Mouse (Mus musculus) liver, embryonic 12.5 days (tissue): ENCODE results near the gene Gm36028. TPM values are rescaled to one million over a fixed set of nuclear protein-coding genes. Genes with fewer than 3 reads are reported as not detected.
A peak's percentile ranks its signal among the peaks of the same experiment; 100 is the strongest.

Experiments
- ATAC-seq: fragments of 200-750 bp; cut with Nextera tagmentation; 2 replicates; pipeline ENCODE4 v1.8.0; 2017; ENCODE audit warnings: moderate number of reproducible peaks, mild to moderate bottlenecking, moderate library complexity
- H3K27ac ChIP-seq: fragments of 300-500 bp; sonication (generic); 2 replicates; pipeline ENCODE4 v1.5.1; 2016; ENCODE audit warnings: mild to moderate bottlenecking
- H3K27me3 ChIP-seq: fragments of 300-500 bp; sonication (generic); replicated peaks from 2 replicates; pipeline ENCODE4 v1.6.1; 2016; ENCODE audit warnings: mild to moderate bottlenecking, moderate library complexity
- H3K36me3 ChIP-seq: fragments of 300-500 bp; sonication (generic); 2 replicates; pipeline ENCODE4 v1.6.1; 2016; ENCODE audit warnings: mild to moderate bottlenecking, moderate library complexity
- H3K4me1 ChIP-seq: fragments of 300-500 bp; sonication (generic); 2 replicates; pipeline ENCODE4 v1.6.1; 2016
- H3K4me2 ChIP-seq: fragments of 300-500 bp; sonication (generic); 2 replicates; pipeline ENCODE4 v1.6.1; 2016; ENCODE audit warnings: mild to moderate bottlenecking, moderate library complexity
- H3K4me3 ChIP-seq: fragments of 300-500 bp; sonication (generic); 2 replicates; pipeline ENCODE4 v1.5.1; 2016; ENCODE audit warnings: mild to moderate bottlenecking, moderate library complexity
- H3K9ac ChIP-seq: fragments of 300-500 bp; sonication (generic); 2 replicates; pipeline ENCODE4 v1.6.1; 2016; ENCODE audit warnings: mild to moderate bottlenecking, moderate library complexity
- H3K9me3 ChIP-seq: fragments of 300-500 bp; sonication (generic); replicated peaks from 2 replicates; pipeline ENCODE4 v1.6.1; 2016; ENCODE audit warnings: mild to moderate bottlenecking, moderate library complexity
- WGBS: fragments of 180-500 bp; shearing (Covaris S2); methylation state at CpG from one replicate; pipeline ENCODE4 v1.1.7; 2016; ENCODE audit not compliant: insufficient replicate concordance; 5-methylcytosine and 5-hydroxymethylcytosine counted together
- polyA plus RNA-seq: library from polyadenylated mRNA; unstranded; fragments of >200 nt; fragmentation: Nextera tagmentation; extraction: Ambion mirVana; gene quantifications from 2 replicates; pipeline ENCODE4 v1.2.1, GENCODE M21; 2016

Gm36028 gene
- polyA plus RNA-seq, 1 experiment from 2014 or later, result not detected

GRCm38 (mm10) chr16:37856327-37856726 lies 4.6 kb downstream of the Gm36028 start:
- Histone ChIP-seq H3K36me3 (no peaks in the 10 kb centered on the region), H3K4me2 (no peak overlapping the region), H3K9ac (no peak overlapping the region), H3K4me3 (no peak overlapping the region), H3K4me1 (peaks cover 22% of the 10 kb centered on the region; the same call in 1 of the 2 replicates), H3K9me3 (no peaks in the 10 kb centered on the region), H3K27ac (no peak overlapping the region), H3K27me3 (no peaks in the 10 kb centered on the region)
- peak; percentile 51; the same call in 1 of the 2 replicates for ATAC-seq
- WGBS, result 56% methylated on average over 3 of the region's 3 CpGs

GRCm38 (mm10) chr16:37855583-37855982 lies 5.4 kb downstream of the Gm36028 start:
- no peak overlapping the region for H3K4me2 ChIP-seq
- H3K4me1 ChIP-seq, result peaks cover 22% of the 10 kb centered on the region; the same call in 1 of the 2 replicates
- no peaks in the 10 kb centered on the region for H3K27me3 ChIP-seq
- no peak overlapping the region for H3K4me3 ChIP-seq
- H3K9ac ChIP-seq, result no peak overlapping the region
- H3K36me3 ChIP-seq, result no peaks in the 10 kb centered on the region
- no peaks in the 10 kb centered on the region for H3K9me3 ChIP-seq
- 58% methylated on average over 8 of the region's 8 CpGs for WGBS
- no peak for ATAC-seq
- no peak overlapping the region for H3K27ac ChIP-seq

GRCm38 (mm10) chr16:37854593-37854992 lies 6.4 kb downstream of the Gm36028 start:
- WGBS, result 31% methylated on average over 5 of the region's 5 CpGs
- no peak overlapping the region for H3K9ac ChIP-seq
- no peak overlapping the region for H3K27ac ChIP-seq
- H3K4me3 ChIP-seq, result no peak overlapping the region
- H3K4me1 ChIP-seq, result peaks cover 22% of the 10 kb centered on the region; the same call in 1 of the 2 replicates
- no peaks in the 10 kb centered on the region for H3K36me3 ChIP-seq
- ATAC-seq, result no peak
- H3K27me3 ChIP-seq, result no peaks in the 10 kb centered on the region
- H3K4me2 ChIP-seq, result no peak overlapping the region
- no peaks in the 10 kb centered on the region for H3K9me3 ChIP-seq

GRCm38 (mm10) chr16:37854054-37854453 lies 6.9 kb downstream of the Gm36028 start:
- Histone ChIP-seq H3K27me3 (no peaks in the 10 kb centered on the region), H3K4me3 (no peak overlapping the region), H3K27ac (no peak overlapping the region), H3K4me2 (no peak overlapping the region), H3K9ac (no peak overlapping the region), H3K4me1 (peaks cover 22% of the 10 kb centered on the region; the same call in 1 of the 2 replicates), H3K9me3 (no peaks in the 10 kb centered on the region), H3K36me3 (no peaks in the 10 kb centered on the region)
- ATAC-seq, result no peak
- 69% methylated on average over 14 of the region's 14 CpGs for WGBS

- Histone ChIP-seq H3K27ac (no peak overlapping the region), H3K36me3 (no peaks in the 10 kb centered on the region), H3K27me3 (no peaks in the 10 kb centered on the region), H3K4me3 (no peak overlapping the region), H3K4me2 (no peak overlapping the region), H3K9me3 (no peaks in the 10 kb centered on the region), H3K4me1 (peaks cover 22% of the 10 kb centered on the region; the same call in 1 of the 2 replicates), H3K9ac (no peak overlapping the region)
- ATAC-seq, result no peak
- WGBS, result 72% methylated on average over 9 of the region's 9 CpGs
These were observed 7.7 kb downstream of the Gm36028 start for GRCm38 (mm10) chr16:37853279-37853678.

GRCm38 (mm10) chr16:37851366-37851765 lies 9.6 kb downstream of the Gm36028 start:
- Histone ChIP-seq H3K4me3 (no peak overlapping the region), H3K9me3 (no peaks in the 10 kb centered on the region), H3K4me2 (no peak overlapping the region), H3K27ac (no peak overlapping the region), H3K36me3 (no peaks in the 10 kb centered on the region), H3K27me3 (no peaks in the 10 kb centered on the region), H3K9ac (no peak overlapping the region), H3K4me1 (peaks cover 17% of the 10 kb centered on the region; the same call in 1 of the 2 replicates)
- no peak for ATAC-seq
- 21% methylated on average over 5 of the region's 5 CpGs for WGBS

GRCm38 (mm10) chr16:37847081-37847480 lies 13.9 kb downstream of the Gm36028 start:
- H3K4me2 ChIP-seq, result no peak overlapping the region
- no peak overlapping the region for H3K4me3 ChIP-seq
- no peaks in the 10 kb centered on the region for H3K36me3 ChIP-seq
- no peaks in the 10 kb centered on the region for H3K27me3 ChIP-seq
- H3K9ac ChIP-seq, result no peak overlapping the region
- WGBS, result 46% methylated on average over 3 of the region's 3 CpGs
- no peak for ATAC-seq
- H3K4me1 ChIP-seq, result peaks cover 8% of the 10 kb centered on the region; the same call in 1 of the 2 replicates
- H3K27ac ChIP-seq, result no peak overlapping the region
- no peaks in the 10 kb centered on the region for H3K9me3 ChIP-seq

GRCm38 (mm10) chr16:37845202-37845925 lies 15.6 kb downstream of the Gm36028 start:
- H3K27me3 ChIP-seq, result no peaks in the 10 kb centered on the region
- H3K4me1 ChIP-seq, result peaks cover 8% of the 10 kb centered on the region; the same call in 1 of the 2 replicates
- H3K36me3 ChIP-seq, result no peaks in the 10 kb centered on the region
- ATAC-seq, result no peak
- no peak overlapping the region for H3K9ac ChIP-seq
- H3K4me3 ChIP-seq, result no peak overlapping the region
- H3K4me2 ChIP-seq, result no peak overlapping the region
- no peaks in the 10 kb centered on the region for H3K9me3 ChIP-seq
- WGBS, result 33% methylated on average over 7 of the region's 7 CpGs
- no peak overlapping the region for H3K27ac ChIP-seq

GRCm38 (mm10) chr16:37843740-37844139 lies 17.2 kb downstream of the Gm36028 start:
- Histone ChIP-seq H3K4me3 (no peak overlapping the region), H3K4me1 (peaks cover 8% of the 10 kb centered on the region; the same call in 1 of the 2 replicates), H3K27me3 (no peaks in the 10 kb centered on the region), H3K27ac (no peak overlapping the region), H3K9ac (no peak overlapping the region), H3K9me3 (no peaks in the 10 kb centered on the region), H3K4me2 (no peak overlapping the region), H3K36me3 (no peaks in the 10 kb centered on the region)
- no peak for ATAC-seq
- WGBS, result 65% methylated on average over 12 of the region's 12 CpGs

- WGBS, result 69% methylated on average over 2 of the region's 2 CpGs
- peaks cover 8% of the 10 kb centered on the region; the same call in 1 of the 2 replicates for H3K4me1 ChIP-seq
- no peak overlapping the region for H3K4me2 ChIP-seq
- no peak overlapping the region for H3K4me3 ChIP-seq
- H3K27ac ChIP-seq, result no peak overlapping the region
- H3K9ac ChIP-seq, result no peak overlapping the region
- no peak for ATAC-seq
- H3K9me3 ChIP-seq, result no peaks in the 10 kb centered on the region
- H3K36me3 ChIP-seq, result no peaks in the 10 kb centered on the region
- H3K27me3 ChIP-seq, result no peaks in the 10 kb centered on the region
These were observed 18.5 kb downstream of the Gm36028 start for GRCm38 (mm10) chr16:37842439-37842838.

- no peak for ATAC-seq
These were observed 23.4 kb downstream of the Gm36028 start for GRCm38 (mm10) chr16:37837571-37837970.

GRCm38 (mm10) chr16:37831041-37831440 lies 29.9 kb downstream of the Gm36028 start:
- no peaks in the 10 kb centered on the region for H3K36me3 ChIP-seq
- no peak overlapping the region for H3K4me3 ChIP-seq
- no peaks in the 10 kb centered on the region for H3K4me1 ChIP-seq
- H3K9me3 ChIP-seq, result no peaks in the 10 kb centered on the region
- H3K9ac ChIP-seq, result no peak overlapping the region
- no peak for ATAC-seq
- H3K27me3 ChIP-seq, result no peaks in the 10 kb centered on the region
- no peak overlapping the region for H3K27ac ChIP-seq
- no peak overlapping the region for H3K4me2 ChIP-seq
- WGBS, result 62% methylated on average over 7 of the region's 7 CpGs

More at GRCm38 (mm10) chr16:37837571-37837970, 23.4 kb downstream of the Gm36028 start:
- no peak overlapping the region for H3K4me2 ChIP-seq
- no peaks in the 10 kb centered on the region for H3K27me3 ChIP-seq
- 49% methylated on average over 3 of the region's 3 CpGs for WGBS
- H3K9me3 ChIP-seq, result no peaks in the 10 kb centered on the region
- H3K27ac ChIP-seq, result no peak overlapping the region
- H3K4me3 ChIP-seq, result no peak overlapping the region
- H3K9ac ChIP-seq, result no peak overlapping the region
- no peaks in the 10 kb centered on the region for H3K36me3 ChIP-seq
- no peaks in the 10 kb centered on the region for H3K4me1 ChIP-seq
